ENCODE assay signal across 22 mouse cellular contexts in the genomic region with DNA sequence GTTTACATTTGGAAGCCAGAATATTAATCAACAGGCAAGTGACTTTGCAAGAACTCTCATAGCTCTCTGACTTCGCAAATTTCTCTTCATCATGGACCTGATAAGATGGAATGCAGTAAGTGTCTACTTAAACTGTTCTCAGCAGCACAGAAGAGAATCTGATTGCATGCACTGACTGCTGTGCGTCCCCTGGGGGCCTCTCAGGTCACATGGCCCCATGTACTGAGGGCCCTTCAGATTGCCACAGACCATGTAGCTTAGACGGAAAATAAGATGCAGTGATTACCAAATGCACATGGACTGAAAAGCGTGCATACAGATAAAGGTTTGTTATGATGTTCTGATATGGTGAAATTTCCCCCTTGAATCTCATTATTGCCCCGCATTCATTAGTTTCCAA. TPM values are rescaled to one million over a fixed set of nuclear protein-coding genes. Genes with fewer than 3 reads are reported as not detected.
A peak's percentile ranks its signal among the peaks of the same experiment; 100 is the strongest.
DNase-seq lines count a peak whose midpoint lies in the region; ATAC-seq and TF ChIP-seq lines count a peak whose summit lies in the region.
"Had no signal": no experiment of that assay in that cellular context is flagged by ENCODE, and none has a peak within 500 bp of the region (broad histone marks: within the 10 kb centered on the region; RNA-seq: fewer than 3 reads in every experiment).

No protein-coding gene starts in this region.

- H3K27ac ChIP-seq in lung, postnatal 0 days (ENCODE audit: low read length), result no peak overlapping the region
- peak overlapping the region; percentile 90; the same call in 1 of the 2 replicates for H3K27ac ChIP-seq in CH12.LX (ENCODE audit: insufficient read depth, low read depth)
- no peak overlapping the region for H3K27ac ChIP-seq in hindbrain, embryonic 11.5 days (ENCODE audit: low read depth, low read length)

- dilution Hi-C loops in CH12.LX (cut with MboI; ENCODE audit: extremely low pct_ligation_motif_present, extremely low pct_unique_long_range_greater_than_20kb, low sequenced_read_pairs), result no loop called here

- DNase-seq in heart, adult 11 months, result peak; percentile 30
- no peak for DNase-seq in heart, adult 9 months (ENCODE audit: low spot score in 2 of 2)
- peak; percentile 36 for DNase-seq in lung, postnatal 0 days (ENCODE audit: low spot score)
- DNase-seq in lung, postnatal 10 days, result no peak
- DNase-seq in CH12.LX (ENCODE audit: extremely low read depth), result peak; percentile 52
- DNase-seq in hindbrain, embryonic 11.5 days (ENCODE audit: low spot score), result no peak
- DNase-seq: adrenal gland, adult 2 months; adrenal gland, adult 8-10 months; adrenal gland, postnatal 10 days; adrenal gland, postnatal 14 days; adrenal gland, postnatal 25 days; adrenal gland, postnatal 36 days; B cell, adult 2 months; cerebellum, adult 11 months; cerebellum, adult 11-12 months; cerebellum, adult 18-20 months; cerebellum, adult 2 months had no signal

- H3K4me1 ChIP-seq in lung, postnatal 0 days (ENCODE audit: insufficient read depth, low read depth, low read length), result no peaks in the 10 kb centered on the region; the same call in 1 of the 2 replicates
- peaks cover 27 to 55% of the 10 kb centered on the region in 2 experiments for H3K4me1 ChIP-seq in CH12.LX (ENCODE audit: control insufficient read depth in 1 of 2, insufficient read depth in 2 of 2)
- no peaks in the 10 kb centered on the region for H3K4me1 ChIP-seq in hindbrain, embryonic 11.5 days (replicated peaks; ENCODE audit: control insufficient read depth, insufficient read depth, low read length)

- no peak overlapping the region for H3K9ac ChIP-seq in lung, postnatal 0 days (replicated peaks; ENCODE audit: low read depth)
- H3K9ac ChIP-seq in CH12.LX (ENCODE audit: insufficient read depth, low read depth), result no peak overlapping the region
- no peak overlapping the region for H3K9ac ChIP-seq in hindbrain, embryonic 11.5 days (ENCODE audit: low read depth, low read length)

- no peaks in the 10 kb centered on the region for H3K36me3 ChIP-seq in lung, postnatal 0 days (ENCODE audit: insufficient read depth, low read length)
- no peaks in the 10 kb centered on the region for H3K36me3 ChIP-seq in CH12.LX (replicated peaks in 1 of 2; ENCODE audit: control insufficient read depth in 1 of 2, insufficient read depth in 1 of 2, low read length in 1 of 2)
- no peaks in the 10 kb centered on the region for H3K36me3 ChIP-seq in hindbrain, embryonic 11.5 days (ENCODE audit: control insufficient read depth, insufficient read depth, low read length)
- H3K36me3 ChIP-seq: G1E had no signal

- H3K4me2 ChIP-seq in lung, postnatal 0 days (replicated peaks; ENCODE audit: low read depth, low read length), result no peak overlapping the region
- H3K4me2 ChIP-seq in CH12.LX (ENCODE audit: insufficient read depth, low read depth, poor library complexity, severe bottlenecking), result no peak overlapping the region
- no peak overlapping the region for H3K4me2 ChIP-seq in hindbrain, embryonic 11.5 days (replicated peaks; ENCODE audit: low read depth, low read length)

- in situ Hi-C loops in CH12.LX (cut with MboI; ENCODE audit: low pct_ligation_motif_present, low pct_unique_long_range_greater_than_20kb, low sequenced_read_pairs), result no loop called here

- H3K79me2 ChIP-seq in CH12.LX (replicated peaks; ENCODE audit: control insufficient read depth, extremely low read depth, insufficient read depth, poor library complexity, severe bottlenecking), result no peaks in the 10 kb centered on the region

- no peak for TF ChIP-seq POLR2A in CH12.LX (IDR thresholded peaks at IDR 0.05; ENCODE audit: low read depth, low read length)

- no peaks in the 10 kb centered on the region for H3K9me3 ChIP-seq in lung, postnatal 0 days (ENCODE audit: low read length)
- H3K9me3 ChIP-seq in CH12.LX (replicated peaks; ENCODE audit: low read length), result no peaks in the 10 kb centered on the region
- no peaks in the 10 kb centered on the region for H3K9me3 ChIP-seq in hindbrain, embryonic 11.5 days (ENCODE audit: control insufficient read depth, low read length)
- H3K9me3 ChIP-seq: G1E had no signal

- no peak; the same call in 1 of the 2 replicates for TF ChIP-seq RAD21 in CH12.LX (IDR thresholded peaks at IDR 0.05; ENCODE audit: low read depth, low read length)

- H3K4me3 ChIP-seq in lung, postnatal 0 days (ENCODE audit: low read depth, low read length), result no peak overlapping the region
- H3K4me3 ChIP-seq in CH12.LX (replicated peaks in 1 of 3; ENCODE audit: low read depth in 2 of 3, low read length in 2 of 3, poor library complexity in 1 of 3), result no peak overlapping the region
- H3K4me3 ChIP-seq in hindbrain, embryonic 11.5 days (ENCODE audit: low read depth, low read length), result no peak overlapping the region

- TF ChIP-seq EP300 in lung, postnatal 0 days (IDR thresholded peaks at IDR 0.05), result no peak
- TF ChIP-seq EP300 in CH12.LX (IDR thresholded peaks at IDR 0.05; ENCODE audit: low read length), result no peak

- ATAC-seq in lung, postnatal 0 days, result peak; percentile 76
- no peak for ATAC-seq in hindbrain, embryonic 11.5 days (ENCODE audit: low FRiP score)
- ATAC-seq: activated CD4-positive, CD25-positive, alpha-beta regulatory T cell, adult 4 months; CD4-positive, CD25-positive, alpha-beta regulatory T cell, adult 4 months; Patski had no signal

- no peaks in the 10 kb centered on the region for H3K27me3 ChIP-seq in lung, postnatal 0 days (replicated peaks; ENCODE audit: insufficient read depth, low read length)
- no peaks in the 10 kb centered on the region for H3K27me3 ChIP-seq in CH12.LX (replicated peaks)
- H3K27me3 ChIP-seq in hindbrain, embryonic 11.5 days (ENCODE audit: control insufficient read depth, insufficient read depth, low read length), result no peaks in the 10 kb centered on the region
- H3K27me3 ChIP-seq: Patski had no signal

- no peak for TF ChIP-seq CTCF in lung, postnatal 0 days (IDR thresholded peaks at IDR 0.05)
- TF ChIP-seq CTCF in CH12.LX (conservative IDR thresholded peaks at IDR 0.05 in 1 of 2, IDR thresholded peaks at IDR 0.05 in 1 of 2; ENCODE audit: low read depth in 2 of 2, low read length in 2 of 2), result no peak

- whole genome bisulfite sequencing in lung, postnatal 0 days, result 43% methylated on average over 5 of the region's 5 CpGs
- 82% methylated on average over 5 of the region's 5 CpGs for WGBS in hindbrain, embryonic 11.5 days

TF ChIP-seq in CH12.LX, 34 proteins besides CTCF, POLR2A, EP300 and RAD21:
- TF ChIP-seq USF1 (IDR thresholded peaks at IDR 0.05; ENCODE audit: low read depth, low read length) (peak; percentile 83), USF2 (conservative IDR thresholded peaks at IDR 0.05; ENCODE audit: low read depth, low read length) (peak; percentile 71), MYC (IDR thresholded peaks at IDR 0.05; ENCODE audit: low read depth, low read length) (0 out of 2 replicates have a peak, but pooled peaks have one; percentile 20), ZKSCAN1 (IDR thresholded peaks at IDR 0.05; ENCODE audit: borderline replicate concordance, low read depth, low read length) (no peak), MAX (IDR thresholded peaks at IDR 0.05; ENCODE audit: low read length) (peak; percentile 50), ZNF384 (IDR thresholded peaks at IDR 0.05; ENCODE audit: low read depth, low read length) (no peak), BHLHE40 (IDR thresholded peaks at IDR 0.05; ENCODE audit: low read depth, low read length) (peak; percentile 47; the same call in 1 of the 2 replicates), CHD2 (IDR thresholded peaks at IDR 0.05; ENCODE audit: low read length) (no peak)

RNA-seq across cellular contexts. Expression of a gene that starts 8.9 kb away (rescaled TPM):
- 18.3 and 23.3 TPM in 2 replicates for polyA plus RNA-seq in lung, postnatal 0 days (2015; fragmentation: Nextera tagmentation; extraction: Ambion mirVana)
- total RNA-seq in CH12.LX (2012; rRNA removed) (not detected in 2 replicates), CH12.LX (2014; rRNA removed) (not detected in 2 replicates)
- not detected in 2 replicates for polyA plus RNA-seq in CH12.LX (2012; ENCODE audit: insufficient read length, low read depth)
- 11.7 and 14.2 TPM in 2 replicates for polyA plus RNA-seq in hindbrain, embryonic 11.5 days (2014; fragmentation: Nextera tagmentation; extraction: Ambion mirVana)
- total RNA-seq: MEL had no signal
- polyA plus RNA-seq: activated CD4-positive, CD25-positive, alpha-beta regulatory T cell, adult 4 months; CD4-positive, CD25-positive, alpha-beta regulatory T cell, adult 4 months; G1E had no signal

Comparison
In these comparisons a context has a peak if more than half of its experiments do, and no peak if none do; other contexts are left out.
1. DNase-seq: peak in heart, adult 11 months (single experiment), lung, postnatal 0 days (single experiment) and CH12.LX (single experiment); none in heart, adult 9 months (0 of 2), lung, postnatal 10 days (single experiment) and hindbrain, embryonic 11.5 days (single experiment).
2. RNA of a gene that starts 8.9 kb away (polyA plus RNA-seq): 18.3 to 23.3 TPM in lung, postnatal 0 days and 11.7 to 14.2 TPM in hindbrain, embryonic 11.5 days; not detected in CH12.LX; every median in the first group is over 10 times any median in the second.